Mouse (Mus musculus) bone marrow, adult 2 months (tissue): ENCODE results near the gene Bmpr1a.

ENCODE experiments used
- CTCF ChIP-seq: fragments of 200-500 bp; IDR thresholded peaks from 2 replicates; pipeline ENCODE4 v1.5.1; 2011; ENCODE audit warnings: low read length, control low read depth; ENCODE audit not compliant: control insufficient read depth, insufficient read depth
- POLR2A ChIP-seq: fragments of 200-500 bp; IDR thresholded peaks from 2 replicates; pipeline ENCODE4 v1.6.1; 2011; ENCODE audit warnings: low read depth, mild to moderate bottlenecking, control low read depth, low read length, borderline replicate concordance; ENCODE audit not compliant: control insufficient read depth

GRCm38 (mm10) chr14:34397871-34398270, 105.3 kb downstream of the Bmpr1a start:
- TF ChIP-seq POLR2A = no peak
- TF ChIP-seq CTCF = no peak
